Mouse (Mus musculus) neutrophil, adult 5-6 weeks (primary cell): Measurements from ENCODE around the gene Zmynd12. TPM values are rescaled to one million over a fixed set of nuclear protein-coding genes. Genes with fewer than 3 reads are reported as not detected.

Source experiments
- ATAC-seq: fragments of 151-379, 151-347 bp; 2 replicates; pipeline ENCODE4 v1.8.0; 2017; ENCODE audit warnings: mild to moderate bottlenecking, moderate TSS enrichment; ENCODE audit not compliant: insufficient number of reproducible peaks, poor library complexity, low FRiP score, severe bottlenecking; ENCODE audit errors: extremely low read depth
- total RNA-seq: library from RNA; stranded (forward); fragments of 200-1000 nt; gene quantifications from 2 replicates; pipeline ENCODE4 v1.2.3, GENCODE M21; 2017

The Zmynd12 gene
- 0.25 TPM in 1 of 2 replicates, not detected in the other for total RNA-seq

GRCm38 (mm10) chr4:119422294-119422964 lies at the start of gene Zmynd12, which contains the start of gene Ppcs:
Zmynd12 (plus strand) TSS chr4:119422814.
Ppcs (minus strand) TSS chr4:119422420.
- ATAC-seq, result peak; percentile 84

GRCm38 (mm10) chr4:119381471-119382190 lies 41.0 kb upstream of the Zmynd12 start:
- no peak for ATAC-seq

- ATAC-seq, result no peak
Observed at GRCm38 (mm10) chr4:119389184-119389583, 33.4 kb upstream of the Zmynd12 start.

- no peak for ATAC-seq
Observed at GRCm38 (mm10) chr4:119390369-119390768, 32.2 kb upstream of the Zmynd12 start.

- no peak for ATAC-seq
Observed at GRCm38 (mm10) chr4:119398751-119399150, 23.9 kb upstream of the Zmynd12 start.

GRCm38 (mm10) chr4:119400896-119401295 lies 21.7 kb upstream of the Zmynd12 start:
- ATAC-seq, result no peak

GRCm38 (mm10) chr4:119403431-119403830 lies 19.2 kb upstream of the Zmynd12 start:
- no peak for ATAC-seq

GRCm38 (mm10) chr4:119411877-119412650 lies 10.6 kb upstream of the Zmynd12 start:
- ATAC-seq, result no peak

GRCm38 (mm10) chr4:119412791-119413190 lies 9.8 kb upstream of the Zmynd12 start:
- no peak for ATAC-seq

- peak; percentile 89 for ATAC-seq
Observed at GRCm38 (mm10) chr4:119415072-119415753, 7.4 kb upstream of the Zmynd12 start, which contains the start of gene Ccdc30. Ccdc30 (minus strand) TSS chr4:119415521.

GRCm38 (mm10) chr4:119417270-119417669 lies 5.3 kb upstream of the Zmynd12 start:
- no peak for ATAC-seq

GRCm38 (mm10) chr4:119417894-119418293 lies 4.7 kb upstream of the Zmynd12 start:
- no peak for ATAC-seq

- ATAC-seq, result no peak
Observed at GRCm38 (mm10) chr4:119421191-119421590, 1.4 kb upstream of the Zmynd12 start.

- no peak for ATAC-seq
Observed at GRCm38 (mm10) chr4:119421921-119422293, 707 bp upstream of the Zmynd12 start.

GRCm38 (mm10) chr4:119425077-119425476 lies 2.5 kb downstream of the Zmynd12 start:
- ATAC-seq, result no peak

GRCm38 (mm10) chr4:119425601-119426000 lies 3.0 kb downstream of the Zmynd12 start:
- ATAC-seq, result no peak

GRCm38 (mm10) chr4:119427680-119428079 lies 5.1 kb downstream of the Zmynd12 start:
- ATAC-seq, result no peak

GRCm38 (mm10) chr4:119430678-119431077 lies 8.1 kb downstream of the Zmynd12 start:
- ATAC-seq, result peak; percentile 56; the same call in 1 of the 2 replicates

GRCm38 (mm10) chr4:119437936-119438335 lies 15.3 kb downstream of the Zmynd12 start:
- no peak for ATAC-seq
